Mouse (Mus musculus) 416B (cell line): ENCODE results near the gene Nfkbiz.

Experiments
- DNase-seq: peaks from one replicate; pipeline ENCODE4 v3.0.0; 2011; ENCODE audit warnings: low read depth

The Nfkbiz gene

GRCm38 (mm10) chr16:55832040-55832439 lies 6.7 kb downstream of the Nfkbiz start:
- DNase-seq = no peak

GRCm38 (mm10) chr16:55831451-55831850 lies 7.2 kb downstream of the Nfkbiz start:
- no peak for DNase-seq

GRCm38 (mm10) chr16:55823398-55824155 lies 15.1 kb downstream of the Nfkbiz start:
- no peak for DNase-seq

GRCm38 (mm10) chr16:55822741-55823397 lies 15.8 kb downstream of the Nfkbiz start:
- DNase-seq = no peak

- peak; percentile 96 for DNase-seq
Observed at GRCm38 (mm10) chr16:55821997-55822740, 16.5 kb downstream of the Nfkbiz start.

- peak; percentile 78 for DNase-seq
Observed at GRCm38 (mm10) chr16:55821571-55821981, 17.1 kb downstream of the Nfkbiz start.

- DNase-seq = peak; percentile 91
Observed at GRCm38 (mm10) chr16:55820916-55821570, 17.7 kb downstream of the Nfkbiz start.

GRCm38 (mm10) chr16:55820161-55820915 lies 18.4 kb downstream of the Nfkbiz start:
- peak; percentile 44 for DNase-seq

- no peak for DNase-seq
Observed at GRCm38 (mm10) chr16:55819186-55819861, 19.4 kb downstream of the Nfkbiz start.

- no peak for DNase-seq
Observed at GRCm38 (mm10) chr16:55817717-55818515, 20.8 kb downstream of the Nfkbiz start.

GRCm38 (mm10) chr16:55816202-55816941 lies 22.3 kb downstream of the Nfkbiz start:
- no peak for DNase-seq

GRCm38 (mm10) chr16:55815466-55815865 lies 23.2 kb downstream of the Nfkbiz start:
- DNase-seq = no peak

GRCm38 (mm10) chr16:55814686-55815085 lies 24.0 kb downstream of the Nfkbiz start:
- no peak for DNase-seq

- no peak for DNase-seq
Observed at GRCm38 (mm10) chr16:55813916-55814315, 24.8 kb downstream of the Nfkbiz start.

GRCm38 (mm10) chr16:55811792-55812191 lies 26.9 kb downstream of the Nfkbiz start:
- peak; percentile 77 for DNase-seq

GRCm38 (mm10) chr16:55809779-55810514 lies 28.8 kb downstream of the Nfkbiz start:
- no peak for DNase-seq

- no peak for DNase-seq
Observed at GRCm38 (mm10) chr16:55809345-55809744, 29.4 kb downstream of the Nfkbiz start.

- peak; percentile 70 for DNase-seq
Observed at GRCm38 (mm10) chr16:55807505-55807932, 31.2 kb downstream of the Nfkbiz start.

GRCm38 (mm10) chr16:55804799-55805198 lies 33.9 kb downstream of the Nfkbiz start:
- peak; percentile 91 for DNase-seq
